Mouse (Mus musculus): ENCODE results near the gene Plekhg1. TPM values are rescaled to one million over a fixed set of nuclear protein-coding genes. Genes with fewer than 3 reads are reported as not detected.

Gene Plekhg1
- total and polyA plus RNA-seq, 3 experiments = 0.60 to 0.97 (median 0.68) TPM

DNA sequence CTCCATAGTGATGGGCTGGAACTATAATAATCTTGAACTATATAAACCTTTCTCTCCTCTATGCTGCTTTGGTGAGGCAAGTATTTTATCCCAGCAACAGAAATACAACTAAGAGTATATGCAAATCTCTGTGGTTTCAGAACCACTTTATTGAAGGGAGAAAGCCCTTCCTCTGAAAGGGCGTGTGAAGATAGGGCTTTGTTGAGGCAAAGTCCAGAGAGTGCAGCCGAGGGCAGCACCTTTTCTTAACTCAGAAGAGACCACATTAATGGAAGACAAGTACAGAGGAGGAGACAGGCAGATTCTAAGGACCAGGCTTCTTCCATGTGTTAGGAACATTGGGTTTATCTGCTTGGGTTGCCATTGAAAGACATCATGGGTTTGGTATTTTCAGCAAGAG is 36.6 kb downstream of the Plekhg1 start:
- H3K9me3 ChIP-seq (replicated peaks; ENCODE audit: low read length) = no peaks in the 10 kb centered on the region
- TF ChIP-seq MAZ (IDR thresholded peaks at IDR 0.05; ENCODE audit: low read depth, low read length) = no peak
- TF ChIP-seq MYC (IDR thresholded peaks at IDR 0.05; ENCODE audit: low read depth, low read length) = no peak
- no peak for TF ChIP-seq MXI1 (IDR thresholded peaks at IDR 0.05; ENCODE audit: low read depth, low read length)
- no peak for TF ChIP-seq ETS1 (conservative IDR thresholded peaks at IDR 0.05; ENCODE audit: low read depth, low read length)
- TF ChIP-seq ZMIZ1 (IDR thresholded peaks at IDR 0.05; ENCODE audit: low read depth, low read length) = no peak
- TF ChIP-seq POLR2A (IDR thresholded peaks at IDR 0.05; ENCODE audit: low read depth, low read length) = no peak
- no peak for TF ChIP-seq USF1 (IDR thresholded peaks at IDR 0.05; ENCODE audit: low read depth, low read length)
- no peak for TF ChIP-seq TCF12 (IDR thresholded peaks at IDR 0.05; ENCODE audit: low read depth, low read length)
- dilution Hi-C loops (cut with MboI; ENCODE audit: extremely low pct_ligation_motif_present, extremely low pct_unique_long_range_greater_than_20kb, low sequenced_read_pairs) = no loop called here
- in situ Hi-C loops (cut with MboI; ENCODE audit: low pct_ligation_motif_present, low pct_unique_long_range_greater_than_20kb, low sequenced_read_pairs) = no loop called here
- DNase-seq (ENCODE audit: extremely low read depth) = peak; percentile 13
- no peaks in the 10 kb centered on the region for H3K79me2 ChIP-seq (replicated peaks; ENCODE audit: control insufficient read depth, extremely low read depth, insufficient read depth, poor library complexity, severe bottlenecking)
- H3K27me3 ChIP-seq (replicated peaks) = no peaks in the 10 kb centered on the region
- H3K4me2 ChIP-seq (ENCODE audit: insufficient read depth, low read depth, poor library complexity, severe bottlenecking) = no peak overlapping the region
- H3K4me1 ChIP-seq (ENCODE audit: control insufficient read depth in 1 of 2, insufficient read depth in 2 of 2) = peaks cover 0 to 8% of the 10 kb centered on the region in 2 experiments; a peak in 2 of 4 replicates
- H3K9ac ChIP-seq (ENCODE audit: insufficient read depth, low read depth) = no peak overlapping the region
- H3K27ac ChIP-seq (ENCODE audit: insufficient read depth, low read depth) = no peak overlapping the region
- H3K4me3 ChIP-seq (replicated peaks in 1 of 3; ENCODE audit: low read depth in 2 of 3, low read length in 2 of 3, poor library complexity in 1 of 3) = no peak overlapping the region
- H3K36me3 ChIP-seq (replicated peaks in 1 of 2; ENCODE audit: control insufficient read depth in 1 of 2, insufficient read depth in 1 of 2, low read length in 1 of 2) = no peaks in the 10 kb centered on the region

DNA sequence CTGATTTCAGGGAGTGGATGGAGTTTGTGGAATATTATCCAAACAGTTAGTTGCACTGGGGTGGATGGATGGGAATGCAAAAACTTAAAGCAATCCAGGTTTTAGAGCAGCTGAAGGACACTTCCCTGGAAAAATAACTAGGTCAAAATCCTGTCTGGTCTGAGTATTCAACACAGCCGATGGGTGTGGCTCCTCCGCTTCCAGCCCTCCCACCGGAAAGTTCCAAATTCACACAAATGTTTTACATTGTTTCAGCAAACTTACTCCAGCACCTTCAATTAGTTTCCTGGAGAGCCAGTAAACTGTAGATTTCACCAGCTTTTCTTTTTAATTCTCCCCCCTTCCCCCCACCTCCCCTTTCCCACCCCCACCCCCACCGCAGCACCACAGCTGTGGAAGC is 45.2 kb downstream of the Plekhg1 start:
- TF ChIP-seq CHD2 (IDR thresholded peaks at IDR 0.05; ENCODE audit: low read length) (no peak), GABPA (IDR thresholded peaks at IDR 0.05; ENCODE audit: insufficient replicate concordance, low read depth, low read length) (no peak), SIN3A (IDR thresholded peaks at IDR 0.05; ENCODE audit: low read length) (no peak), MYC (IDR thresholded peaks at IDR 0.05; ENCODE audit: low read depth, low read length) (no peak), MAX (IDR thresholded peaks at IDR 0.05; ENCODE audit: low read length) (no peak), MEF2A (IDR thresholded peaks at IDR 0.05; ENCODE audit: borderline replicate concordance, low read depth, low read length) (no peak), ZNF384 (IDR thresholded peaks at IDR 0.05; ENCODE audit: low read depth, low read length) (no peak)
- H3K36me3 ChIP-seq (replicated peaks in 1 of 2; ENCODE audit: control insufficient read depth in 1 of 2, insufficient read depth in 1 of 2, low read length in 1 of 2) = no peaks in the 10 kb centered on the region

DNA sequence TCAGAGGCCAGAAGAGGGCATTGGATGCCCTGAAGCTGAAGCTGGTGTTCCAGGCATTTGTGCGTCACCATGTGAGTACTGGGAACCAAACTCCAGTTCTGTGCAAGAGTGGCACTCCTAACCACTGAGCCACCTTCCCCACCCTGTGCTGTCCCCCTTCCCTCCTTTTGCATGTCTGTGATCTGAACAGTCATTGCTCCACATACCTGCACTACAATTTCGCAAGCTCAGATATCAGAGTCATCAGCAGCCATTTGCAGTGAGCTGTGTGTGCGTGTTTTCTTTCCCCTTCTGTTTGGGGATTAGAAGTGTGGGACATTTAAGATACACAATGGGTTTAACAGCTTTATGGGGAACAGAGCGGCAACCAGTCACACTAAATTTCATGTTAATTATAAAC is 46.4 kb downstream of the Plekhg1 start:
- Histone ChIP-seq H3K9ac (ENCODE audit: insufficient read depth, low read depth) (no peak overlapping the region), H3K27ac (ENCODE audit: insufficient read depth, low read depth) (no peak overlapping the region), H3K36me3 (replicated peaks in 1 of 2; ENCODE audit: control insufficient read depth in 1 of 2, insufficient read depth in 1 of 2, low read length in 1 of 2) (no peaks in the 10 kb centered on the region), H3K79me2 (replicated peaks; ENCODE audit: control insufficient read depth, extremely low read depth, insufficient read depth, poor library complexity, severe bottlenecking) (no peaks in the 10 kb centered on the region), H3K4me3 (replicated peaks in 1 of 3; ENCODE audit: low read depth in 2 of 3, low read length in 2 of 3, poor library complexity in 1 of 3) (no peak overlapping the region), H3K9me3 (replicated peaks; ENCODE audit: low read length) (no peaks in the 10 kb centered on the region), H3K4me2 (ENCODE audit: insufficient read depth, low read depth, poor library complexity, severe bottlenecking) (no peak overlapping the region), H3K27me3 (replicated peaks) (no peaks in the 10 kb centered on the region), H3K4me1 (ENCODE audit: control insufficient read depth in 1 of 2, insufficient read depth in 2 of 2) (peaks cover 4 to 14% of the 10 kb centered on the region in 2 experiments; a peak in 3 of 4 replicates)
- DNase-seq (ENCODE audit: extremely low read depth) = no peak
- in situ Hi-C loops (cut with MboI; ENCODE audit: low pct_ligation_motif_present, low pct_unique_long_range_greater_than_20kb, low sequenced_read_pairs) (no loop called here), dilution Hi-C loops (cut with MboI; ENCODE audit: extremely low pct_ligation_motif_present, extremely low pct_unique_long_range_greater_than_20kb, low sequenced_read_pairs) (no loop called here)
- no peak for TF ChIP-seq POLR2A (IDR thresholded peaks at IDR 0.05; ENCODE audit: low read depth, low read length)
- no peak for TF ChIP-seq KAT2A (IDR thresholded peaks at IDR 0.05; ENCODE audit: insufficient replicate concordance, low read length)
- TF ChIP-seq MYC (IDR thresholded peaks at IDR 0.05; ENCODE audit: low read depth, low read length) = no peak
- TF ChIP-seq E2F4 (IDR thresholded peaks at IDR 0.05; ENCODE audit: insufficient replicate concordance, low read depth, low read length) = no peak
- TF ChIP-seq ZNF384 (IDR thresholded peaks at IDR 0.05; ENCODE audit: low read depth, low read length) = no peak
- TF ChIP-seq RCOR1 (conservative IDR thresholded peaks at IDR 0.05; ENCODE audit: low read depth, low read length) = no peak
- TF ChIP-seq ZKSCAN1 (IDR thresholded peaks at IDR 0.05; ENCODE audit: borderline replicate concordance, low read depth, low read length) = no peak
- no peak for TF ChIP-seq MAZ (IDR thresholded peaks at IDR 0.05; ENCODE audit: low read depth, low read length)
- no peak for TF ChIP-seq POLR2AphosphoS2 (IDR thresholded peaks at IDR 0.05; ENCODE audit: low read depth, low read length)
- no peak for TF ChIP-seq MAFK (IDR thresholded peaks at IDR 0.05; ENCODE audit: insufficient replicate concordance, low read length)
- TF ChIP-seq PAX5 (IDR thresholded peaks at IDR 0.05; ENCODE audit: low read length) = no peak
- TF ChIP-seq NELFE (IDR thresholded peaks at IDR 0.05; ENCODE audit: low read depth, low read length) = no peak
- TF ChIP-seq JUN (IDR thresholded peaks at IDR 0.05; ENCODE audit: insufficient read depth, low read depth, low read length) = no peak
- no peak for TF ChIP-seq ZMIZ1 (IDR thresholded peaks at IDR 0.05; ENCODE audit: low read depth, low read length)

More for the DNA sequence above, 45.2 kb downstream of the Plekhg1 start:
- dilution Hi-C loops (cut with MboI; ENCODE audit: extremely low pct_ligation_motif_present, extremely low pct_unique_long_range_greater_than_20kb, low sequenced_read_pairs) (no loop called here), in situ Hi-C loops (cut with MboI; ENCODE audit: low pct_ligation_motif_present, low pct_unique_long_range_greater_than_20kb, low sequenced_read_pairs) (no loop called here)
- DNase-seq (ENCODE audit: extremely low read depth) = no peak
- Histone ChIP-seq H3K9ac (ENCODE audit: insufficient read depth, low read depth) (no peak overlapping the region), H3K4me3 (replicated peaks in 1 of 3; ENCODE audit: low read depth in 2 of 3, low read length in 2 of 3, poor library complexity in 1 of 3) (no peak overlapping the region), H3K27me3 (replicated peaks) (no peaks in the 10 kb centered on the region), H3K4me1 (ENCODE audit: control insufficient read depth in 1 of 2, insufficient read depth in 2 of 2) (peaks cover 4 to 14% of the 10 kb centered on the region in 2 experiments; a peak in 3 of 4 replicates), H3K4me2 (ENCODE audit: insufficient read depth, low read depth, poor library complexity, severe bottlenecking) (no peak overlapping the region), H3K27ac (ENCODE audit: insufficient read depth, low read depth) (no peak overlapping the region), H3K9me3 (replicated peaks; ENCODE audit: low read length) (no peaks in the 10 kb centered on the region), H3K79me2 (replicated peaks; ENCODE audit: control insufficient read depth, extremely low read depth, insufficient read depth, poor library complexity, severe bottlenecking) (no peaks in the 10 kb centered on the region)
